Mouse (Mus musculus): Measurements from ENCODE around the gene Slc12a6.

DNA sequence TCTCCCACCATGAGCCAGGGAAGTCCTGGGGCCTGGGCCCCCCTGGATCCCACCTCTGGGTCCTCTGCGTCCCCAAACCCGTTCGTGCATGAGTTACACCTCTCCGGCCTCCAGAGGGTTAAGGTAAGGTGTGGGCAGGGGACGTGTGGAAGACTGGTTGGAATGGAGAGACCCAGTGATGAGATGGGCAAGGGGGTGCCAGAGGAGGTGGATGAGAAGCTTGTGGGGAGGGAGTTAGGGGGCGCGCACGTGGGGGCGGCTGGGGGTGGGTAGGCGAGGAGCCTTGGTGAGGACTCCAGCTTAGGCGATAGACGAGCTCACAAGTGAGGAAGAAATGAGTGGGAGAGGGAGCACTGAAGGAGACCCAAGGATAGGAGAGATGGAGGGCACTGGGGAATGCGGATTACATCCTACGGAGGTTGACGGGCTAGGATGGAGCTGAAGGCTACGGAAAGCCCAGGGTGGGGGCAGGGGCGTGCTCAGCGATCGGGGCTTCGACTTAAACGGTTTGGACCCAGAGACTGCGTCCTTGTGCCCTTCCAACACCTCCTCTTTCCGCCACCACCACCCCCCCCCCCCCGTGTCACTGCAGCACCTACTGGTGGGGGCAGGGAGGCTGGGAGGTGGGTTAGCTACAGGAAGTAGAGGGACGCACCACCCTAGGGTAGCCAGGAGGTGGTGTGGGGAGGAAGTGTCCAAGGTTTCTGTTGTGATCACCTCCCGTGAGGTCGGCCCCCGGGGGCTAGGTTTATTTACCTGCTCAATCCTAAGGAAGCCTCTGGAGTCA is 25.5 kb upstream of the Slc12a6 start:
- TF ChIP-seq POLR2A (IDR thresholded peaks at IDR 0.05; ENCODE audit: borderline replicate concordance, extremely low read depth, low read depth, low read length), result no peak
- TF ChIP-seq CTCF (IDR thresholded peaks at IDR 0.05; ENCODE audit: insufficient read depth, low read length), result no peak

Data from lung, adult 2 months (tissue).